Mouse (Mus musculus): ENCODE results near the gene Ncoa5. TPM values are rescaled to one million over a fixed set of nuclear protein-coding genes. Genes with fewer than 3 reads are reported as not detected.
A peak's percentile ranks its signal among the peaks of the same experiment; 100 is the strongest.

Gene Ncoa5
- polyA plus RNA-seq, 1 experiment from 2014 or later, result 18.3 TPM

DNA sequence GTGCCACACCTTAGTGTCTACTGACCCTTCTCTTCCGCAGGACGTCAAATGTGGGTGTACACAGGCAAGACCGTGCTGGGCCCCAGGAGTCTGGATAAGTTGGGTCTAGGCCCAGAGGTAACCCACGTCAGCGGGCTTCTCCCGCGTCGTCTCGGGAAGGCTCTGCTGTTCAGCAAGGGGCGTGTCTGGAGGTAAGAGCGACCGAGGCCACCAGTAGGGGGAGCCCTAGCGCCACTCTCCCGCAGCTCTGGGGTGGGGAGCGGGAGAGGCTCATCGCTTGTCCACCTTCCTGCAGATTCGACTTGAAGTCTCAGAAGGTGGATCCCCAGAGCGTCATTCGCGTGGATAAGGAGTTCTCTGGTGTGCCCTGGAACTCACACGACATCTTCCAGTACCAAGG lies 81.4 kb downstream of the Ncoa5 start:
- ATAC-seq (ENCODE audit: low read depth) (peak; percentile 49; the same call in 1 of the 2 replicates), DNase-seq (peak; percentile 59)
- H3K4me3 ChIP-seq (replicated peaks), result no peak overlapping the region
- no peaks in the 10 kb centered on the region for H3K36me3 ChIP-seq
- H3K9me3 ChIP-seq (replicated peaks), result 0 out of 2 replicates have a peak, but pooled peaks cover 7% of the 10 kb centered on the region
- H3K27ac ChIP-seq, result no peak overlapping the region
- H3K4me1 ChIP-seq (replicated peaks), result peaks cover 15% of the 10 kb centered on the region
- H3K9ac ChIP-seq, result no peak overlapping the region
- WGBS (ENCODE audit: insufficient replicate concordance), result 2% methylated on average over 21 of the region's 21 CpGs
- H3K4me2 ChIP-seq, result peak overlapping the region; percentile 19; the same call in 1 of the 2 replicates
- peaks cover 80% of the 10 kb centered on the region for H3K27me3 ChIP-seq

GRCm38 (mm10) chr2:164952448-164952847 lies 82.2 kb downstream of the Ncoa5 start:
- H3K36me3 ChIP-seq, result no peaks in the 10 kb centered on the region
- H3K9me3 ChIP-seq (replicated peaks), result 0 out of 2 replicates have a peak, but pooled peaks cover 4% of the 10 kb centered on the region
- no peak for ATAC-seq (ENCODE audit: low read depth)
- peaks cover 15% of the 10 kb centered on the region for H3K4me1 ChIP-seq (replicated peaks)
- no peak overlapping the region for H3K4me3 ChIP-seq (replicated peaks)
- H3K9ac ChIP-seq, result no peak overlapping the region
- 25% methylated on average over 13 of the region's 13 CpGs for WGBS (ENCODE audit: insufficient replicate concordance)
- H3K27me3 ChIP-seq, result peaks cover 82% of the 10 kb centered on the region
- DNase-seq, result no peak
- H3K27ac ChIP-seq, result no peak overlapping the region
- no peak overlapping the region for H3K4me2 ChIP-seq

DNA sequence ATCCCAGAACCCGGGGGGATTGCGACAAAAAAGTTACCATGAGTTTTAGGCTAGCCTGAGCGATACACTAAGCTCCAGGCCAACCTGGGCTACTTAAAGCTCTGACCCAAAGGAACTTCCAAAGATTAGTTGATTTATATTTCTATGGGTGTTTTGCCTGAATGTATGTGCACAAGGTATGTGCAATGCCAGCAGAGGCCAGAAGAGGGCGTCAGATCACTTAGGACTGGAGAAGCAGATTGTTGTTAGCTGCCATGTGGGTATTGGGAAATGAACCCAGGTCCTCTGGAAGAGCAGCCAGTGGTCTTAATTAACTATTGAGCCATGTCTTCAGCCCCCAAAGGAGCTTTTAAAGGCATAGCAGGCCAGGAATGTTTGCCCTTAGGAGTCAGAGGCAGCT lies 82.9 kb downstream of the Ncoa5 start:
- no peaks in the 10 kb centered on the region for H3K36me3 ChIP-seq
- no peak overlapping the region for H3K9ac ChIP-seq
- peaks cover 82% of the 10 kb centered on the region for H3K27me3 ChIP-seq
- H3K27ac ChIP-seq, result no peak overlapping the region
- 0 out of 2 replicates have a peak, but pooled peaks cover 4% of the 10 kb centered on the region for H3K9me3 ChIP-seq (replicated peaks)
- peaks cover 15% of the 10 kb centered on the region for H3K4me1 ChIP-seq (replicated peaks)
- no peak overlapping the region for H3K4me3 ChIP-seq (replicated peaks)
- 68% methylated on average over 4 of the region's 4 CpGs for WGBS (ENCODE audit: insufficient replicate concordance)
- DNase-seq, result no peak
- no peak overlapping the region for H3K4me2 ChIP-seq
- no peak for ATAC-seq (ENCODE audit: low read depth)

GRCm38 (mm10) chr2:164950501-164950900 lies 84.2 kb downstream of the Ncoa5 start:
- Histone ChIP-seq H3K4me2 (no peak overlapping the region), H3K36me3 (no peaks in the 10 kb centered on the region), H3K27ac (no peak overlapping the region), H3K4me1 (replicated peaks) (peaks cover 15% of the 10 kb centered on the region), H3K4me3 (replicated peaks) (no peak overlapping the region), H3K9ac (no peak overlapping the region), H3K27me3 (peaks cover 91% of the 10 kb centered on the region), H3K9me3 (replicated peaks) (0 out of 2 replicates have a peak, but pooled peaks cover 4% of the 10 kb centered on the region)
- ATAC-seq (ENCODE audit: low read depth) (no peak), DNase-seq (no peak)
- WGBS (ENCODE audit: insufficient replicate concordance), result 20% methylated on average over 13 of the region's 13 CpGs

Other genes starting within 250 kb of the Ncoa5 start
- gene Snx21, start 249.0 kb downstream of the Ncoa5 start, polyA plus RNA-seq (2015; fragmentation: Nextera tagmentation; extraction: Ambion mirVana), result 4.1 TPM in 2 replicates
- gene Acot8, start 230.0 kb downstream of the Ncoa5 start, polyA plus RNA-seq (2015; fragmentation: Nextera tagmentation; extraction: Ambion mirVana), result 18.8 and 20.3 TPM in 2 replicates
- gene Zswim3, start 229.8 kb downstream of the Ncoa5 start, polyA plus RNA-seq (2015; fragmentation: Nextera tagmentation; extraction: Ambion mirVana), result 4.3 and 5.1 TPM in 2 replicates
- gene Zswim1, start 212.2 kb downstream of the Ncoa5 start, polyA plus RNA-seq (2015; fragmentation: Nextera tagmentation; extraction: Ambion mirVana), result 6.2 and 6.9 TPM in 2 replicates
- gene Spata25, start 206.3 kb downstream of the Ncoa5 start, polyA plus RNA-seq (2015; fragmentation: Nextera tagmentation; extraction: Ambion mirVana), result not detected in 2 replicates
- gene Ctsa, start 202.0 kb downstream of the Ncoa5 start, polyA plus RNA-seq (2015; fragmentation: Nextera tagmentation; extraction: Ambion mirVana), result 65.4 and 69.2 TPM in 2 replicates
- 2.4 and 2.5 TPM in 2 replicates for gene Neurl2, start 201.4 kb downstream of the Ncoa5 start, polyA plus RNA-seq (2015; fragmentation: Nextera tagmentation; extraction: Ambion mirVana)
- 7.7 and 8.3 TPM in 2 replicates for gene Pltp, start 177.2 kb downstream of the Ncoa5 start, polyA plus RNA-seq (2015; fragmentation: Nextera tagmentation; extraction: Ambion mirVana)
- 45.5 and 48.3 TPM in 2 replicates for gene Pcif1, start 155.6 kb downstream of the Ncoa5 start, polyA plus RNA-seq (2015; fragmentation: Nextera tagmentation; extraction: Ambion mirVana)
- 5.4 and 6.1 TPM in 2 replicates for gene Zfp335, start 123.1 kb downstream of the Ncoa5 start, polyA plus RNA-seq (2015; fragmentation: Nextera tagmentation; extraction: Ambion mirVana)
- gene Mmp9, start 94.1 kb downstream of the Ncoa5 start, polyA plus RNA-seq (2015; fragmentation: Nextera tagmentation; extraction: Ambion mirVana), result 1.1 and 1.2 TPM in 2 replicates
- gene Slc12a5, start 74.1 kb downstream of the Ncoa5 start, polyA plus RNA-seq (2015; fragmentation: Nextera tagmentation; extraction: Ambion mirVana), result 0.17 and 0.18 TPM in 2 replicates
- 3.4 and 3.8 TPM in 2 replicates for gene Cd40, start 20.8 kb upstream of the Ncoa5 start, polyA plus RNA-seq (2015; fragmentation: Nextera tagmentation; extraction: Ambion mirVana)
- gene 1700025C18Rik, start 55.9 kb upstream of the Ncoa5 start, polyA plus RNA-seq (2015; fragmentation: Nextera tagmentation; extraction: Ambion mirVana), result not detected in 2 replicates
- not detected in 2 replicates for gene Cdh22, start 200.0 kb upstream of the Ncoa5 start, polyA plus RNA-seq (2015; fragmentation: Nextera tagmentation; extraction: Ambion mirVana)

Measured in liver, embryonic 13.5 days (tissue).